Mouse (Mus musculus) small intestine, adult 10 weeks (tissue): ENCODE results near the gene Cyp4f39. TPM values are rescaled to one million over a fixed set of nuclear protein-coding genes. Genes with fewer than 3 reads are reported as not detected.

Experiments
- polyA plus RNA-seq: library from polyadenylated mRNA; stranded (reverse); fragments of 350-450 nt; fragmentation: Illumina TruSeq; extraction: RNeasy Lipid Tissue Mini Kit (QIAGEN cat#74804); gene quantifications from one replicate; pipeline ENCODE4 v1.2.3, GENCODE M21; 2014; ENCODE audit warnings: low replicate concordance

The Cyp4f39 gene
- not detected for polyA plus RNA-seq

GRCm38 (mm10) chr17:32452482-32452881 lies at the start of gene Cyp4f39:
TSS of gene Cyp4f39 (plus strand) at chr17:32452723.

GRCm38 (mm10) chr17:32403417-32403816 lies 49.1 kb upstream of the Cyp4f39 start, which contains the start of gene Rasal3:
TSS of gene Rasal3 (minus strand) at chr17:32403583.

GRCm38 (mm10) chr17:32424034-32424433 lies 28.5 kb upstream of the Cyp4f39 start, which contains the start of gene Pglyrp2:
TSS of gene Pglyrp2 (minus strand) at chr17:32424167.

GRCm38 (mm10) chr17:32505851-32506728 lies 53.6 kb downstream of the Cyp4f39 start, which contains the start of gene Cyp4f17:
TSS of gene Cyp4f17 (plus strand) at chr17:32506050.

DNA sequence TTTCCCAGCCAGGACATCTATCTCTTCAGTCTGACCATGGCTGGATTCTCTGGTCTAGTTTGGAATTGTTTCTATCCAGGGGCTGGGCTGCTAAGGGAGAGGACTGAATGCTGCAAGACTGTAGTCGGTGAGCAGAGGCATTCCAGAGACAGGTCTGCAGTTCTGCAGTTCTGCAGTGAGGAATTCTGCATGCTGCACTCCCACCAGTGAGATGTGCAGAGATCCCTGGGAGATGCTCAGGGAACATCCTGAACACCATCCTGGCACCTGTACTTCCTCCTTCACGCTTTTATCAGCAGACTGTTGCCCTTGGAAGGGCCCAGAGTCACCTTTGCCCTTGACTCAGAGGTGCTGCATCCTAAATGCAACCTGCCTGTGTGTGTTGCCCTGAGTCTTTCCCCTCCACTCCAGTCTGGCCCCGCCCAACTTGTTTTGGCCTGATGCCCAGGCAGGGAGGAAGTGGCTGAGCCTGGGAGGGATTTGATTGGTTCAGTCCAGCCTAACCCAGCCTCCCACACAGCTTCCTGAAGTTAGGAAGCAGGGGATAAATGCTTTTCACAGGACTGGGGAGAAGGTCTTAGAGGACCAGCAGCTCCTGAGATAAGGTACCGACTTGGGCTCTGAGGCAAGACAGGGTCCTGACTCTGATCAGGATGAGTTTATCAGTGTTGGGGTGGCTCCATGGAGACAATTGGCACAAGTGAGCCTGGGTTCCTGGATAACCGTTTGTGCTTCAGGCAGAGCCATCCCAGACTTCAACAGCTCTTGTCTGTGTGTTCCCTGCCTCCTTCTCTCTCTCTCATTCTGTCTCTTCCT lies 83.7 kb downstream of the Cyp4f39 start, which contains the start of gene Cyp4f16:
Gene Cyp4f16 (plus strand): TSS at position 508 of the 816 bp plus-strand sequence.

Other genes with a start within 250 kb of the Cyp4f39 start
- gene Brd4, start 168.0 kb upstream of the Cyp4f39 start, polyA plus RNA-seq: 22.9 TPM
- gene Akap8, start 131.5 kb upstream of the Cyp4f39 start, polyA plus RNA-seq: 82.2 TPM
- 7.8 TPM for gene Akap8l, start 102.1 kb upstream of the Cyp4f39 start, polyA plus RNA-seq
- 3.0 TPM for gene Wiz, start 63.3 kb upstream of the Cyp4f39 start, polyA plus RNA-seq
- 0.89 TPM for gene Rasal3, start 49.1 kb upstream of the Cyp4f39 start, polyA plus RNA-seq
- gene Pglyrp2, start 28.6 kb upstream of the Cyp4f39 start, polyA plus RNA-seq: 0.74 TPM
- gene Cyp4f17, start 53.3 kb downstream of the Cyp4f39 start, polyA plus RNA-seq: 0.37 TPM
- 42.5 TPM for gene Cyp4f16, start 83.8 kb downstream of the Cyp4f39 start, polyA plus RNA-seq
- gene Cyp4f37, start 168.6 kb downstream of the Cyp4f39 start, polyA plus RNA-seq: not detected
- 21.5 TPM for gene Cyp4f40, start 206.2 kb downstream of the Cyp4f39 start, polyA plus RNA-seq
- 0.74 TPM for gene Cyp4f15, start 232.9 kb downstream of the Cyp4f39 start, polyA plus RNA-seq